Mouse (Mus musculus): Measurements from ENCODE around the gene Plekhg6.

The Plekhg6 gene

GRCm38 (mm10) chr6:125353655-125354054, 26.9 kb downstream of the Plekhg6 start:
- DNase-seq (ENCODE audit: low read depth, low spot score): no peak

GRCm38 (mm10) chr6:125353221-125353620, 27.4 kb downstream of the Plekhg6 start:
- no peak for DNase-seq (ENCODE audit: low read depth, low spot score)

GRCm38 (mm10) chr6:125352811-125353210, 27.8 kb downstream of the Plekhg6 start:
- DNase-seq (ENCODE audit: low read depth, low spot score): no peak

- DNase-seq (ENCODE audit: low read depth, low spot score): no peak
Measured at GRCm38 (mm10) chr6:125352046-125352384, 28.6 kb downstream of the Plekhg6 start.

GRCm38 (mm10) chr6:125351368-125352045, 29.1 kb downstream of the Plekhg6 start:
- DNase-seq (ENCODE audit: low read depth, low spot score): no peak

DNA sequence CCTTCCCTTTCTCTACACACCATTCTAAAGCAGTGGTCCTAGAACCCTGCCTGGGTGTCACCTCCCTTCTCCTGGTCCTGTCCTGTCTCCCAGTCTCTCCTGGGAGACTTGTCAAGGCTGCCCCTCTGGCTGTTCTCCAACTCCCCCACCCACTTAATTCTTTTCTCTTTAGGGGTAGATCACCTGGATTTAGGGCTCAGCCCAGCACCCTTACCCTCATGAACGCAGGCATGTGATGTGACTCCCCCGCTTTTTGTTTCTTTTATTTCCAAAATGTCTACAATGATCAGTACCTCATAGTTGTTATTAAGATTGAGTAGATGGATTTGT, 29.6 kb downstream of the Plekhg6 start:
- no peak for DNase-seq (ENCODE audit: low read depth, low spot score)

DNA sequence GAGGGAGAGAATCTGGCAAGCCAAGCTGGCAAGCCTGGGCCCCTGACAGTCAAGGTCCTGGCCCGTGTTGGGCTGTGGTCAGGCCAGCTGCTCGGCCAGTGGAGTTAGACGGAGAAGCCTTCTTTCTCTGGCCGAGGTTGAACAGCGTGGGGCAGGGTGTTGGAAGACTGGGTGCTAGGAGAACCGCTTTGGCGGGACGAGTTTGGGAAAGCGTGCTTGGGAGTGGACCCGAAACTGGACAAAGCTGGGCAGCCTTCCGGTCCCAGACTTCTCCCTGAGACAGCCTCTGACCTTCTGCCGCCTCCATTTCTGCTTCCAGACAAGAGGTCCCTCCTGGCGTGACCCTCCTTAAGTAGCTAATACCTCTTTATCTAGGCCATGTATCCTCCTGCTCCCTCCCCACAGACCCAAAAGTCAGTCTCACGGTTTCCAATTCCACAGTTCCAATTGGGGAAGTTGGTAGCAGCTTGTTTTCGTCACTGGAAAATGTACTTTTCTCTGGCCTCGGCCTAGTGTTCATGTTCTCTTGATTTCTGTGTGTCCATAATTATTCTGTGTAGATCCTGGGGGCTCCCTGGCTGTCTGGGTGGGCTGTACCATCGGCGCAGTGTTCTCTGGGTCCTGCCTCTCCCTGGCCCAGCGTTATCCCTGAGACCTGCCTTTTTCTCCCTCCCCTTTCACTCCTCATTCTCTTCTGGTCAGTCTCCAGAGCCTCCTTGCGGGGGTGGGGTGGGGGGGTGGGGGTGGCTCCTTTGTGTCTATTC, 30.2 kb downstream of the Plekhg6 start:
- no peak for DNase-seq (ENCODE audit: low read depth, low spot score)

- no peak for DNase-seq (ENCODE audit: low read depth, low spot score)
Measured at GRCm38 (mm10) chr6:125349575-125350230, 30.9 kb downstream of the Plekhg6 start.

- no peak for DNase-seq (ENCODE audit: low read depth, low spot score)
Measured at GRCm38 (mm10) chr6:125348721-125349574, 31.6 kb downstream of the Plekhg6 start, which contains the start of gene Tnfrsf1a. Gene Tnfrsf1a, plus strand, starts transcription at chr6:125349362.

DNA sequence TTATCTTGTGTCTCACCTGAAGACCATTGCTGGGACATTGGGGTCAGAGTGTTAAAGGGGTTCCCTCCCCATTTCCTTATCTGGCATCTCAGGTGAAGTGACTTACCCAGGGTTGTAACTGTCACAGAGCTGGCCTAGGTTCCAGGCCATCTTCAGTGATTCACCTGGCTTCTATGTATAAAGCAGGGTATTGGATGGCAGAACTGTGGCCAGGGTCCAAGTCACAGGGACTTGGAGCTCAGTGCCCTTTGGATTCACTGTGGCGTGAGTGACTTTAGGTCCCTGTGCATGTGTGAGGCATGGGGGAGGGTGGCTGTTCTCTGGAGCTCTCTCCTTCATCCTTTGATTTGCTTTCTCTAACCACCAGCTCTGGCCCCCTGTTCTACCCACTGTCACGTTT, 34.6 kb downstream of the Plekhg6 start:
- DNase-seq (ENCODE audit: low read depth, low spot score): no peak

DNA sequence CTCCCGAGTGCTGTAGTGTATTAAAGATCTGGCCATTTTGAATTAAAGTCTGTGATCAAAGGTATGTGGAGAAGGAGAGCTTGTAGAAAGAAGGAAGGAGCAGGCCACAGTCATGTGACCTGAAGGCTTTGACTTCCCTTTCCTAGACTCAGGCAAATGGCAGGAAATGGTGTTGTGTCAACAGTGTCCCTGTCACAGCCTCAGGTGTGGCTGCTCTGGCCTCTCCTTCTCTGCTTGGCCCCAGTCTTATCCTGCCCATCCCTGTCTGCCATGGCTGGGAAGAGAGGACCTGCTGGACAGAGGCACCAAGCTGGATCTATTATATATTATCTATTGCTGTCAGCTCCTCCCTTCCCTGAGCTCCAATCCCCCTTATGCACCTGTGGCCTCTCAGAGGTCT, 35.0 kb downstream of the Plekhg6 start:
- no peak for DNase-seq (ENCODE audit: low read depth, low spot score)

- DNase-seq (ENCODE audit: low read depth, low spot score): no peak
Measured at GRCm38 (mm10) chr6:125344866-125345265, 35.7 kb downstream of the Plekhg6 start.

DNA sequence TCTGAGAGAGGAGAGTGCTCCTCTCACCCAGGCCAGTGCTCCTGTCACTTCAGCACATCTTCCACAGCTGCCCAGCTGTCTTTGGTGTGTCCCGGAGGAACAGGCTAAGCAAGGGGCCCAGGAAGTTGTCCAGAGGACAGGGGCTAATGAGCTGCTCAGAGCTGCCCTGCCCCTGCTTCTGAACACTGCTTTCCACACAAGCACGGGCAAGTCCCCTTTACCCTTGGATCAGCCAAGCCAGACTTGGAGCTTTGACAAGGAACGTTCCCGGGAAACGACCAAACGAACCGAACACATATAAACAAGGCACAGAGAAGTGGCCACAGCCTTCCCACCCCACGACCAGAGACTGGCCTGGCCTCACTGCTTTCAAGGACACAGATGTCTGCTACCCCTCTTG, 36.5 kb downstream of the Plekhg6 start:
- no peak for DNase-seq (ENCODE audit: low read depth, low spot score)

DNA sequence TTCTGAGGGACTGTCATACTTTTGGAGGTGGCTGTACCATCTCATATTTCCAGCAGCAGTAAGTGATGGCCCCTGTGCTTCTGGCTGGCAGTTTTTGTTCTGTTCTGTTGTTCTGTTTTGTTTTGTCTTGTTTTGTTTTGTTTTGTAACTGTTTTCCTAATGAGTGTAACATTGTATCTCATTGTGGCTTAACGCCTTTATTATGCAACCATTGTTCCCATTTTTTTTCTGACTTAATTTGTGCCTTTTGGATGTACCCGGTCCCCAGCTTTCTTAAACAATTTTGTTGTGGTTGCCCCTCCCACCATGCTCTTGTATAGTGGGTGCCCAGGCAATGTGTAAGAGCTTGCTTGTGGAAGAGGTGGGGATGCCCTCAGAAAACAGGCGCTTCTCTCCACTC, 38.4 kb downstream of the Plekhg6 start:
- DNase-seq (ENCODE audit: low read depth, low spot score): no peak

DNA sequence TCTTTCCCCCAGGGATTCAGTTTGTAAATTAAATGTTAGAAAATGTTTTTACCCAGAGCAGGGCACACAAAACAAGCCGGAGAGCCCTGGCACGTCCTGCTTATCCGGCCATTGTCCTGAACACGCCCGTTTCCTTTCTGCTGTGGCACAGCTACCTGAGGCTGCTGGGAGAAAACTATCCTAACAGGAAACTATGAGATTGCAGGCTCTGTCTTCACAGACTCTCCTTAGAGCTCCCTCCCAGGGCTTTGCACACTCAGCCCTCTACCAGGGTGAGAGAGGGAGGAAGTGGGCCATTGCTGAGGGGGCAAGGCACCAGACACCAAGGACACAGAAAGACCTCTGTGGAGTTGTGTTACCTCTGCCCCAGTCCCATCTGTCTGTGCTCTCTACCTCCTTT, 40.3 kb downstream of the Plekhg6 start:
- DNase-seq (ENCODE audit: low read depth, low spot score): no peak

GRCm38 (mm10) chr6:125338791-125339660, 41.6 kb downstream of the Plekhg6 start:
- no peak for DNase-seq (ENCODE audit: low read depth, low spot score)

- DNase-seq (ENCODE audit: low read depth, low spot score): no peak
Measured at GRCm38 (mm10) chr6:125334356-125334755, 46.2 kb downstream of the Plekhg6 start.

DNA sequence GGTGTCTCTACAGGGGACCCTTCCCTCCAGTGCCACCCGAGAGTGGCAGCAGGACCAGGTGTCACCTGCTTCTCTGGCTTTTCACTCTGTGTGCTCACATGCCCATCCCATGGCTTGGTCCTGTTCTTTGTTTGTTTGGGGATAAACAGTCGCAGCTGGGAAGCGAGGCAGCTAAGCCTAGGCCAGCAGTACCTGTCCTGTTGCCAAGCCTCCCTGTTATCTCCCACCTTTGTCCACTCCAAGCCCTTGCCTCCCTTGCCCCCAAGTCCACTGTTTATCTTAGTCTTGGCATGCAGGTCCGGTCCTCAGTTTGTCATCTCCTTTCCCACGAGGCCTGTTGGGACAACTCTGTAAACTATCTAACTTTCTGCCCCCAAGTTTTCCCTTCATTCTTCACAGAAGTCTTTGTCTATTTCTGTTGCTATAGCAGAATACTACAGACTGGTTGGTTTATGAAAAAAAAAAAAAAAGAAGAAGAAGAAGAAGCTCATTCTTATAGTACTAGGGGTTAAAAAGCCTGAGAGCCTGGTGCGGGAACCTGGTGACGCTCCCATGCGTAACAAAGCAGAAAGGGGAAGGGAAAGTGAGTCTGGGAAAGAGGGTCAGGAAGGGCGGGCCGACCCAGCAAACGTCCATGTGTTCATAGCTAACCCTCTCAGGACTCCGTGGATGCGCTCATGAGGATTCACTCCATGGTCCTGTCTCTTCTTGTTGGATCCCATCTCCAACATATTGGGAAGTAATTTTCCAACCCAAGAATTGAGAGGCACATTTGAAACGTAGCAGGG, 47.3 kb downstream of the Plekhg6 start:
- no peak for DNase-seq (ENCODE audit: low read depth, low spot score)

- DNase-seq (ENCODE audit: low read depth, low spot score): no peak
Measured at GRCm38 (mm10) chr6:125330626-125331326, 49.8 kb downstream of the Plekhg6 start.

DNA sequence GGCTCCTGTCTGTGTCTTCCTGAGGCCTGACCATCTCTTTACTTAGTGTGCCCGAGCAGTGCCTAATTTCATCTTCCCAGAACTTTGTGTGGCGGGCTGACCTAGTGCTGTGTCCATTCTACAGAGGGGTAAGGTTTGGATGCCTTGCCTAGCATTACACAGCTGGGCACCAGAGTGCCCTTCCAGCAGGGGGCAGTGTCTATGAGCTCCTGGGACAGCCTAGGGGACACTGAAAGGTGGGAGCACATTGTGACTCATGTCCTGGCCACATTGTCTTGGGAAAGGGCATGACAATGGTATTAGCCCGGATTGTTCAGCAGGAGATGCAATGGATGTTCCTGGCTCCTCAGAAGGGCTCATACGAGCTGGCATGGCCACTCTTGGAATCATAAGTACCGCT, 52.4 kb downstream of the Plekhg6 start:
- DNase-seq (ENCODE audit: low read depth, low spot score): no peak

All from c-Kit-negative CD71-positive TER-119-positive erythroid progenitor cells, embryonic 14.5 days (primary cell).